Mouse (Mus musculus) intestine, postnatal 0 days (tissue): ENCODE results near the gene Prpf31. TPM values are rescaled to one million over a fixed set of nuclear protein-coding genes. Genes with fewer than 3 reads are reported as not detected.
"Not testable (repeated sequence)": the region's sequence is repeated elsewhere in the genome, so short reads cannot be mapped to it uniquely, and the experiment has no call there.

Source experiments
- ATAC-seq: fragments of 200-750 bp; cut with Nextera tagmentation; 2 replicates; pipeline ENCODE4 v1.8.0; 2017; ENCODE audit warnings: mild to moderate bottlenecking, moderate TSS enrichment, moderate library complexity
- H3K27ac ChIP-seq: fragments of 300-500 bp; sonication (generic); 2 replicates; pipeline ENCODE4 v1.5.1; 2014; ENCODE audit warnings: mild to moderate bottlenecking, low read depth, low read length, moderate library complexity
- H3K27me3 ChIP-seq: fragments of 300-500 bp; sonication (generic); replicated peaks from 2 replicates; pipeline ENCODE4 v1.6.1; 2014; ENCODE audit warnings: low read length, mixed read lengths; ENCODE audit not compliant: control insufficient read depth, insufficient read depth
- H3K36me3 ChIP-seq: fragments of 300-500 bp; sonication (generic); 2 replicates; pipeline ENCODE4 v1.6.1; 2014; ENCODE audit warnings: mild to moderate bottlenecking, moderate library complexity; ENCODE audit not compliant: control insufficient read depth, insufficient read depth
- H3K4me1 ChIP-seq: fragments of 300-500 bp; sonication (generic); replicated peaks from 2 replicates; pipeline ENCODE4 v1.6.1; 2014; ENCODE audit warnings: antibody characterized with exemption, low read length, mixed read lengths; ENCODE audit not compliant: control insufficient read depth, insufficient read depth
- H3K4me2 ChIP-seq: fragments of 300-500 bp; sonication (generic); replicated peaks from 2 replicates; pipeline ENCODE4 v1.6.1; 2014; ENCODE audit warnings: low read depth, mild to moderate bottlenecking, moderate library complexity
- H3K4me3 ChIP-seq: fragments of 300-500 bp; sonication (generic); 2 replicates; pipeline ENCODE4 v1.5.1; 2014; ENCODE audit warnings: low read depth, low read length
- H3K9ac ChIP-seq: fragments of 300-500 bp; sonication (generic); 2 replicates; pipeline ENCODE4 v1.6.1; 2014; ENCODE audit warnings: mild to moderate bottlenecking, low read depth, low read length
- H3K9me3 ChIP-seq: fragments of 300-500 bp; sonication (generic); 2 replicates; pipeline ENCODE4 v1.6.1; 2016; ENCODE audit warnings: mixed run types; ENCODE audit not compliant: control insufficient read depth
- CTCF ChIP-seq: sonication (generic); IDR thresholded peaks from 2 replicates; pipeline ENCODE4 v1.5.1; 2016; ENCODE audit warnings: low read depth, mild to moderate bottlenecking, control low read depth, antibody characterized with exemption, moderate library complexity
- WGBS: fragments of 180-500 bp; shearing (Covaris S2); extraction: QIAGEN DNeasy Blood & Tissue Kit; methylation state at CpG from one replicate; pipeline ENCODE4 v1.1.7; 2014; 5-methylcytosine and 5-hydroxymethylcytosine counted together
- polyA plus RNA-seq: library from polyadenylated mRNA; unstranded; fragments of >200 nt; fragmentation: Nextera tagmentation; extraction: Ambion mirVana; gene quantifications from 2 replicates; pipeline ENCODE4 v1.2.1, GENCODE M21; 2015

The Prpf31 gene
- polyA plus RNA-seq, 1 experiment from 2014 or later, result 27.8 TPM

- no peak for ATAC-seq
- TF ChIP-seq CTCF, result no peak
- Histone ChIP-seq H3K36me3 (no peaks in the 10 kb centered on the region), H3K4me3 (no peak overlapping the region), H3K9ac (no peak overlapping the region), H3K4me1 (no peaks in the 10 kb centered on the region), H3K27me3 (no peaks in the 10 kb centered on the region), H3K4me2 (no peak overlapping the region), H3K27ac (no peak overlapping the region), H3K9me3 (no peaks in the 10 kb centered on the region)
- 83% methylated on average over 1 of the region's 1 CpGs for WGBS
These were observed 38.3 kb upstream of the Prpf31 start for GRCm38 (mm10) chr7:3591534-3591933.

GRCm38 (mm10) chr7:3593855-3594254, 35.9 kb upstream of the Prpf31 start:
- no peak for TF ChIP-seq CTCF
- ATAC-seq, result no peak
- H3K27me3 ChIP-seq, result no peaks in the 10 kb centered on the region
- H3K27ac ChIP-seq, result no peak overlapping the region
- H3K9me3 ChIP-seq, result no peaks in the 10 kb centered on the region
- H3K4me2 ChIP-seq, result no peak overlapping the region
- no peaks in the 10 kb centered on the region for H3K36me3 ChIP-seq
- H3K4me1 ChIP-seq, result no peaks in the 10 kb centered on the region
- H3K4me3 ChIP-seq, result no peak overlapping the region
- H3K9ac ChIP-seq, result no peak overlapping the region

- Histone ChIP-seq H3K4me2 (peak overlapping the region; percentile 48), H3K4me3 (0 out of 2 replicates have a peak overlapping the region, but pooled peaks have one; percentile 14), H3K36me3 (no peaks in the 10 kb centered on the region), H3K4me1 (no peaks in the 10 kb centered on the region), H3K27ac (no peak overlapping the region), H3K9ac (no peak overlapping the region), H3K27me3 (no peaks in the 10 kb centered on the region), H3K9me3 (no peaks in the 10 kb centered on the region)
- no peak for TF ChIP-seq CTCF
- ATAC-seq, result peak; percentile 54; the same call in 1 of the 2 replicates
- WGBS, result 17% methylated on average over 5 of the region's 5 CpGs
These were observed 35.1 kb upstream of the Prpf31 start for GRCm38 (mm10) chr7:3594686-3595085.

- 0 out of 2 replicates have a peak, but pooled peaks have one; percentile 63 for ATAC-seq
- Histone ChIP-seq H3K36me3 (no peaks in the 10 kb centered on the region), H3K9me3 (no peaks in the 10 kb centered on the region), H3K9ac (no peak overlapping the region), H3K4me3 (0 out of 2 replicates have a peak overlapping the region, but pooled peaks have one; percentile 14), H3K27ac (no peak overlapping the region), H3K4me2 (peak overlapping the region; percentile 48), H3K27me3 (no peaks in the 10 kb centered on the region), H3K4me1 (no peaks in the 10 kb centered on the region)
- 13% methylated on average over 9 of the region's 9 CpGs for WGBS
- no peak for TF ChIP-seq CTCF
These were observed 34.6 kb upstream of the Prpf31 start for GRCm38 (mm10) chr7:3595146-3595545.

DNA sequence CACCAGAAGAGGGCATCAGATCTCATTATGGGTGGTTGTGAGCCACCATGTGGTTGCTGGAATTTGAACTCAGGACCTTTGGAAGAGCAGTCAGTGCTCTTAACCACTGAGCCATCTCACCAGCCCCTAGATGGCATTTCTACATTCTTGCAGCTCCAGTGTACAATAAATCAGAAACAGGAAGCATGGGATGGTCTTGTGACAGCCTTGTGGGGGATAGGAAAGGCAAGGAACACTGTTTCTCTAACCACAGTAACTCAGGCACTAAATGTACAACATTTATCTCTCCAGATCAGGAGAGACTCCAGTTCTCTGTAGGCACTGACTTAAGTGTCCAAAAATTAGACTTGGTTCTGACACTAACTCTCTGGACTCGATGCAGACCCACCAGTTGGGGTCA, 32.0 kb upstream of the Prpf31 start:
- H3K9ac ChIP-seq, H3K9me3 ChIP-seq, H3K4me3 ChIP-seq, H3K27ac ChIP-seq, ATAC-seq, H3K4me1 ChIP-seq, H3K4me2 ChIP-seq, H3K27me3 ChIP-seq, H3K36me3 ChIP-seq: not testable (repeated sequence)
- 59% methylated on average over 1 of the region's 1 CpGs for WGBS

DNA sequence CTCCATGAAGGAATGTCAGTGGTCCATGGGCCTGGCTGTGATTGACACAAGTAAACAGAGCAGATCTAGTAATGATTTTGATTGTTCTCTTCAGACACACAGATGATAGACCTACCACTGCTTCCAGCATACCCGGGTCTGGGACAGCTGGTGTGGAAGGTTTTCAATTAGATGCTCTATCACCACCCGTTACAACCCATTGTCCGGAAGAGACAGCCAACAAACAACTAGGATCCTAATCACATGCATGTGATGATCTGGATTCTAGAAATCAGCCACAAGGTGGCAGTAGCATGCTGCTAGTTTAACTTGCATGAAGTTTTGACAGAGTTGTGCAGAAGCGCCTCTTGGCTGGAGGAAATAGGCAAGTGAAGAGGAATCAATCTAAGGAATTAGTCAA, 28.7 kb upstream of the Prpf31 start:
- WGBS, result 13% methylated on average over 4 of the region's 4 CpGs

GRCm38 (mm10) chr7:3606798-3607197, 23.0 kb upstream of the Prpf31 start:
- 0 out of 2 replicates have a peak, but pooled peaks have one; percentile 54 for ATAC-seq
- Histone ChIP-seq H3K4me3 (no peak overlapping the region), H3K4me1 (no peaks in the 10 kb centered on the region), H3K9me3 (no peaks in the 10 kb centered on the region), H3K27me3 (no peaks in the 10 kb centered on the region), H3K36me3 (no peaks in the 10 kb centered on the region), H3K9ac (no peak overlapping the region), H3K27ac (no peak overlapping the region), H3K4me2 (no peak overlapping the region)
- TF ChIP-seq CTCF, result peak; percentile 67
- WGBS, result 14% methylated on average over 2 of the region's 2 CpGs

More for the DNA sequence above, 28.7 kb upstream of the Prpf31 start:
- Histone ChIP-seq H3K4me3 (no peak overlapping the region), H3K36me3 (no peaks in the 10 kb centered on the region), H3K27ac (no peak overlapping the region), H3K4me1 (no peaks in the 10 kb centered on the region), H3K4me2 (no peak overlapping the region), H3K9me3 (no peaks in the 10 kb centered on the region), H3K9ac (no peak overlapping the region), H3K27me3 (no peaks in the 10 kb centered on the region)
- 0 out of 2 replicates have a peak, but pooled peaks have one; percentile 36 for ATAC-seq
- peak; percentile 92 for TF ChIP-seq CTCF
